Mouse (Mus musculus): Measurements from ENCODE around the gene Nop53.

Nop53 gene

DNA sequence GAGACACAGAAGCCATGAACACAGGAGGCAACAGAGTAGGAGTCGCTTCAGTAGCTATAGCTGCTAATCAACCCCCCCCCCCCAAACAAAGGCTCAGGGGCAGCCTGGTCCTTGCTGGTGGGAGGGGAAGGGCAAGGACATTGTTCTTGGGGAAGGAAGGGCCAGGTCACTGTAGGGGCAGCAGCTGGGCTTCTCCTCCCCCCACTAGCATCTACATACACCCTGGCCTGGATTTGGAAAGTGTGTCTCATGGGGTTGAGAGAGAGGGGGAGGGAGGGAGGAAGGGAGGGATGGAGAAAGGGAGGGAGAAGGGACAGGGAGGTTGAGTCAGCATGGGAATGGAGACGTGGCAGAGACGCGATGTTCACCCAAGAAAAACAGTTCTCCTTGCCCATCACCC, 14.8 kb upstream of the Nop53 start:
- DNase-seq (ENCODE audit: low spot score in 2 of 2) = no peak

DNA sequence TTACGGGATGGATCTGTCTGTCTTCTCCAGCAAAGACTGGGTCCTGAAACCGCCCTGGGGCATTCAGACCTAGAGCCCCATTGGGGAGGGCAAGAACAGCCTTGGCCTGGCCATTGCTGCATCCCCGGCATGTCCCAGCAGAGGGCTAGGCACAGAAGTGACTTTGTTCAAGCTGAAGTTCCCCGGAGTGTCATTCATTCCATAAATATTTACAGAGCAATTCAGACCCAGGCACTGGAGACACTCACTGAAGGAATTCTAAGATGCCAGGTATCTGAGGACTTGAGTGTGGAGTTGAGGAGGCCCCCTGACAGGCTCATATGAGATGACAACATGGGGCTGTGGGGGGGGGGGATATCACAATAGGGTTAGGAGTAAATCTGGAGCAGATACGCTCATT, 10.3 kb upstream of the Nop53 start:
- no peak for DNase-seq (ENCODE audit: low spot score in 2 of 2)

DNA sequence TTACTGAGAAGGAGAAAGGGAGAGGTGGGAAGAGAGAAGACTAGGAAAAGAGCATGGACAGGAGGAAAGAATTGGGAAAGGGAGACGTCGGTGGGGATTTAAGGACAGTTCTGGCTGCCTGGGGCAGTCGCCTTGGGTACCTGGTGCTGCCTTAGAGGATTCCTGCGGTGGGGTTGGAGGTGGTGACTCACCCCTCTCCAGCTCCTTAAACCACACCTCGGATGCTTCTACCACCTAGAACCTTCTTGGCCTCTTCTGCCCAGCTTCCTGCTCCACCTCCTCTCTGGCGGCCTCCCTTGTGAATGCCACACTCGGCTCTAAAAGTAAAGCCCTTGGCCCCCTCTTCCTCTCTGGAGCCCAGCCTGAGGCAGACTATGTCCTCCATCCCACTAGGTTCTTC, 9.6 kb upstream of the Nop53 start:
- DNase-seq (ENCODE audit: low spot score in 2 of 2) = no peak

DNA sequence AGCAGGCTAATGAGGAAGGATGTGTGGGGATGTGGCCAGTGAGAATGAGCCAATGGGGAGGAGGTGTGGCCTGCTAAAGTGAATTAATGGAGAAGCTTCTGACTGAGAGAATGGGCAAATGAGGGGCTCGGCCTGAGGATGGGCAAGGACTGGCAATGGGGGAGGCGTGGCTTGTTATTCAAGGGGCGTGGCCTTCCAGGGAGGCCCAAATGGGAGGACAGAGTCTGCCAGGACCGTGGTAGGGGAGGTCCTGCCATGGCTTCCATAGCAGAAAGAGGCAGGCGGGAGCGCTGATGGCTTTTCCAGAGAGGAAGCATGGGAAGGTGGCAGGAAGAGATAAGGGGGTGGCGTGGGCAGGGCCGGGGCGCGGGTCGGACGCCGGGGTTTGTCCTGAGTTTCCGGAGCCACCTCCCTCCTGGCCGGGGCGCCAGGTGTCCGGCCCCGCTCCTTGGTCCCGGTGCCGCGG, 9.1 kb upstream of the Nop53 start:
- DNase-seq (ENCODE audit: low spot score in 2 of 2) = no peak

DNA sequence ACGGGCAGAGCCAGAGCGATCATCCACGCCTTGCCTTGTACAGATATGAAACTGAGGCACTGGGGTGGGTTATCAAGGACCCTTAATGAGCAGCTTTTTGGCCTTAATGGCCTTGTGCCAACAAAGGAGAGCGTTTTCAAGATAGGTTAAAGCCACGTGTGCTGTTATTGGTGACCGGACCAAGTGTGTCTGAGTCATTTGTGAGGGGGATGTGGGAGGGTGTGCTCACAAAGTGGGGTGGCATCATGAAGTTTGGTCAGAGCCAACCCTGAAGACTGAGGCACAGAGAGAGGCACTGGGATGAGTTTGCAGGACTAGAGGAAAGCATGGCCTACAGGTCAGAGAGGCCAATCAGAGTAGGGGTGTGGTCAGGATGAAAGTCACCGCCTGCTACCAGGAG, 8.6 kb upstream of the Nop53 start:
- DNase-seq (ENCODE audit: low spot score in 2 of 2) = no peak

DNA sequence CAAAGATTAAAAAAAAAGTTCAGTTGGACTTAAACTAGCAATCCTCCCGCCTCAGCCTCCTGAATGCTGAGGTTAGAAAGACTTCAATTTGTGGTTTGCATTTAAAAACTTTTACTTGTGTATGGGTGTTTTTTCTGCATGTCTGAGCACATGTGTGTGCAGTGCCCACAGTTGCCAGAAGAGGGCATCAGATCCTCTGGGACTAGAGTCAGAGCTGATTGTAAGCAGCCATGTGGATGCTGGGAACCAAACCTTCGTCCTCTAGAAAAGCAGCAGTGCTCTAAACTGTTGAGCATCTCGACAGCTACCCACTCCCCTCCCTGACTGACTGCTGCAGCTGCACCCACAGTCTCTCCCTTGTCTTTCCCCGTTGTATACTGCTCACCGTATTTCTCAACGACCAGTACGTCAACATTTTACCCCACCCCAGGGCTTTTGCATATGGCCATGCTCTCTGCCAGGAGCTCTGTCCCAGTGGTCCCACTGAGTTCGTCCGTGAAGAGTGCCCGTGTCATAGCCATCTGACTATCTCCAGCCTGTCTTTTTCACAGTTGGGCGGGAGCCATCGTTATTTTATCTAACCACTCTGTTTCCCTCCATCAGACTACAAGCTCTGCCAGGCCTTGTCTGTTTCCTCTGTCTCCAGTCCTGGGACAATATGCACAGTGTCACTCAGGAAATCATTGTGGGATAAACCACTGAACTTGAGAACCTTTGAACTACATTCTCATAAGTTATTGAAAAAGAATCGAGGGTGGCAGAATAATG, 7.6 kb upstream of the Nop53 start:
- no peak for DNase-seq (ENCODE audit: low spot score in 2 of 2)

DNA sequence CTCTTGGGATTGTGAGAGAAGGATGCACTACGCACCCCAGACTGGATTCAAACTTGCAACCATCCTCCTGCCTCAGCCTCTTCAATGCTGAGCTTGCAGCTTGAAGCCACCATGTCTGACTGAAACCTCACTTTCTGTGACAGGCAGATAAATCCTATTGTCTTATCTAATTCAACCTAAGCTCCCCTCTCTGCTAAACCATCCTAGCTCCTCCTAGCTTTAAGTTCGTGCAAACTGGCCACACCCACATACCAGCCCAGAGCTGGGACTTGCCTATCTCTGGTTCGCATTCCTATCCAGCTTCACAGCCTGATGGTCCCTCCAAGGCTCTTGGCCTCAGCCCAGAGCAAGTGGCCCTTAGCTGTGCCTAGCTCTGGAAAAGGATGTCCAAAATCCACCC, 6.5 kb upstream of the Nop53 start:
- DNase-seq (ENCODE audit: low spot score in 2 of 2) = no peak

DNA sequence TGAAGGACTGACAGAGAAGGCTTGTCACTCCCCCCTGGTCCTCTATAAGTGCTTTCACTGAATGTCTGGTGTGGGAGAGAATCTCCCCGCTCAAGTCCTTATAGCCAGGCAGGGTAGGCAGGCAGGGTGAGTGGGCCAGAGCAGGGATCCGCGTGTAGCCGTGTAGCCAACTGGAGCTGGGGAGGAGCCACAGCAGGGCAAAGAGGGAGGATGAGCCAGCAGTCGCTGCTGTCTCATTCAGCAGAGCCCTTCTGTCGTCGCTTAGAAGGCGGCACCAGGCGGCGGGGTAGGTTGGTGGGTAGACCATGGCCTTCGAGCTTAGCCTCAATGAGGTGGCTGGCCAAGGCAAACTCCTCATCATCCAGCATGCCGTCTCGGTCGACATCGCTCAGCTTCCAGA, 4.1 kb upstream of the Nop53 start:
- no peak for DNase-seq (ENCODE audit: low spot score in 2 of 2)

DNA sequence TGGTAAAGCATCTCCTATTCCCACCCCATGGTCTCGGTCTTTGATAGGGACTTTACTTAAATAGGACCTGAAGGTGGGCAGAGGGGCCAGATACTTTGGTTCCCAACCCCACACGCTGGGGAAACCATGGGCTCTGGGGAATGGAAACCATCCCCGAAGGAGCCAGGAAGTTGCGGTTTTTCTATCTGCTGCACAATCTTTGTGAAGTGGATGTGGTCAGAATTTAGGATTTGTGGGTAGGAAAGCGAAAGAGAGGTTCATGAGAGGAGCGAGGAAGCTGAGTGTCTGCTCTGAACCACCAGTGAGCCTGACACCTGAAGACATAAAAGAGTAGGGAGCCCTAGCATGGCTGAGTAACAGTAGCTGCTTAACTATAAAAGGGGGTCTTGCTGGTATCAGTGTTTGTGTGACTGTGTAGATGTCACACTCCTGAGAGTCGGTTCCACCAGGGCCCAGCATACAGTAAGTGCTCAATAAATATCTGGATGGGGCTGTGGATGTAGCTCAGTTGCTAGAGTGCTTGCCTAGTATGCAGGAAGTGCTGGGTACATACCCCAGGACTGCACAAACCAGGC, 3.4 kb upstream of the Nop53 start:
- no peak for DNase-seq (ENCODE audit: low spot score in 2 of 2)

DNA sequence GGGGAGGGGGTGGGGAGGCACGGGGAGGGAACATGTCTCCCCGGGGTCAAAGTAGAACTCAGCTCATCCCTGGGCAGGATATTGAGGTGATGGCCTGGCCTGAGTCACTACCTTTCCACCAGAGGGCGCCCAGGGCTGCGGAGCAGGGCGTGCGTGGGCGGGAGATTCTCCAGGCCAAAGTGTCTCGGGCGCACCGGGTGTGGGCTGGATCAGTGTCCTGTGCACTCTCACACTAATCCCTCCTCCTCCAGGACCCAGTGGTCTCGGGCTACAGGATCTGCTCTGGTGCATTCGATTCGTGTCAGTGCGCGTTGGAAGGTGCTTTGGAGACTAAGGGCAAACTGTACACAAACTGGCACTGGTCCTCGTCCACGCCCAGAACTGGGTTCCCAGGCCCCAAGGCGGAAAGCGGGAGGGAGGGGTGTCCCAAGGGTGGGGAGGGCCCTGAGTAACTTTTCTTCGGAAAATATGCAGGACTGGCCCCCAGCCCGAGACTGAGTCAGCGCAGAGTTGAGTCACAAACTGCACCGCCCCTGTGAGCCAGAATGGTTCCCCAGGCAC, 2.6 kb upstream of the Nop53 start:
- DNase-seq (ENCODE audit: low spot score in 2 of 2) = peak in 1 of 2 experiments; percentile 50

DNA sequence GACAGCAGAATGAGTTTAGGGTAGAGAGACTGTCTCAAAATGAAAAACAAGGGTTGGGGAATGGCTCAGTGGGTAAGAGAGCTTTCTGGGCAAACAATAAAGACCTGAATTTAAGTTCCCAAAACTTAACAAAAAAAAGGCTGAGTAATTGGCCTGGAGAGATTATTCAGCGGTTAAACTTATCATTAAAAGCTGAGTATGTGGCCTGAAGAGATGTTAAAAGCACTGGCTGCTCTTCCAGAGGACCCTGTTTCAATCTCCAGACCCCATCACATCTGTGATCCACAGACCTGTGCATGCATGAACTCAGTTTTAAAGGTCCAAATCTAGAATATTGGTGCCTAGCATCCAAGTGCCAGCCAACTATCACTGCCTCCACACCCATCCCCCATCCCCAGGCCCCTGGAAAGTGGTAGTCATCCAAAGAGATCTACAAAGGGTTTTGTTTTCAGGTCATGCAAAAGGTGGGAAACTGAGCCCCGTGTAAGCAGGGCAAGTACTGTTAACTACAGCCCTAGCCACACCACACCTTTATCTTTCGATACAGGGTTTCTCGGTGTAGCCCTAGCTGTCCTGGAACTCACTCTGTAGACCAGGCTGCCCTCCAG, 1.9 kb upstream of the Nop53 start:
- no peak for DNase-seq (ENCODE audit: low spot score in 2 of 2)

DNA sequence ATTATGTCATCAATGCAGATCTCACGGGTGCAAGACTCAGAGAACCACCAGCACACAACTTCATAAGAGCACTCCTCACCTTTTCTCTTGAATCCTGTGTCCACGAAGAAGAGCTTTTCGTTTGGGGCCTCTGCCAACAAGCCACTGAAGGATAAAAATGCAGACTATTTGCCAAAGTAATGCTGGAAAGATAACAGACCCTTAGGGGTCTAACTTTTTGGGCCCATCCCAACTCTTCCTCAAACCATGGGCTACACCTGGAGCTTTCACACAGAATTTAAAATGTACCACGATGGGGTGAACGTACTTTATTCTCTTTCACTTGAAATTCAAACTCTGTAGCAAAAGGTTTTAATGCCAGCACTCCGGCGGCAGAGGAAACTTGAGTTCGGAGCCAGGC, 663 bp downstream of the Nop53 start:
- no peak for DNase-seq (ENCODE audit: low spot score in 2 of 2)

DNA sequence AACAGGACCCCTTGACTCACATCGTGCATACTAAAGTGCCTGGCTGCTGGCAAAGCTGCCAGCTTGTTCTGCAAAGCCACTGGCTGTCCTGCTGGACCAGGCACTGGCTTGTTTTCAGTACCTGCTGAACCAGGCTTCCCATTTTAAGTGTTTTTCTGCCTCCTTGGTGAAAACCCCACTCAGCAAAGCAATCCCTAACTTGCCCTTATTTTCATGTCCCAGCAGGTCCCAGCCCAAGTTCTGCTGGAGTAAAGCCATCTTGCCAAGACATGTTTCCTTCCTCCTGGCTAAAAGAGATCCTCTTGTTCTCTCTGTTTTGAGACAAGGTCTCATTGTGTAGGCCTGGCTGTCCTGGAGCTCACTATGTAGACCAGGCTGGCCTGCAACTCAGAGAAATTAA, 1.6 kb downstream of the Nop53 start:
- no peak for DNase-seq (ENCODE audit: low spot score in 2 of 2)

DNA sequence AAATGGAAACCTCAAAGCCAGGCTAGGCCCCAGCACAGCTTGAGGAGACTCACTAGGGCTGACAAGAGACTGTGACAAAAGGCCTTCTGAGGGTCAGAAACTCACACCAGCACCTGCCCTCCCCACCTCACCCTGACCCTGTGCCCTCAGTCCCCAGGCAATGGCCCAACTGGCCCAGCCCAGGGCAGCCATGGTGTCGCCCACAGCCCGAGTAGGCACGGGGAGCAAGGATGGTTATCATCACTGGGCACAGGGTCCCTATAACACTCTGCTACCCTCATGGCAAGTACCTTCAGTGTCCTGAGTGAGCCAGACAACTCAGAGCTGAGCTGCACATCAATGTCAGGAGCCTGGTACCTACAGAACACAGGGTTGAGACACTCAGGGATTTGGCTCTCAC, 7.3 kb downstream of the Nop53 start:
- DNase-seq (ENCODE audit: low spot score in 2 of 2) = no peak

DNA sequence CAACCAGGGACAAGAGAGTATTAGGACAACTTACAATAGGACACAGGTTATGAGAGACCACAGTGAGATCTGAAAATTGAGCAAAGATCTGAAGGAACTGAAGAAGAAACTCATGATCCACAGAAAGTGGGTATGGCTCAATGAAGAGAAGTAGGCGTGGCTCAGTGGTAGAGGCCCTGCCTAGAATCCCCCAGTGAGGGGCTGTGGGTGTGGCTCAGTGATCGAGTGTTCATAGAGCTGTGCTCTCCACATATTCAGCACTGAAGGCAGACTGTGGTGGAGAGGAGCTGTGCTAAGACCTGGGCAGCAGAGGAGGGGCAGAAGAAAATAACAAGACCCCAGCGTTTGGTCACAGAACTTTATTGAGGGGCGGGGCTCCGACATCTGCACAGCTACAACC, 8.4 kb downstream of the Nop53 start:
- DNase-seq (ENCODE audit: low spot score in 2 of 2) = no peak

DNA sequence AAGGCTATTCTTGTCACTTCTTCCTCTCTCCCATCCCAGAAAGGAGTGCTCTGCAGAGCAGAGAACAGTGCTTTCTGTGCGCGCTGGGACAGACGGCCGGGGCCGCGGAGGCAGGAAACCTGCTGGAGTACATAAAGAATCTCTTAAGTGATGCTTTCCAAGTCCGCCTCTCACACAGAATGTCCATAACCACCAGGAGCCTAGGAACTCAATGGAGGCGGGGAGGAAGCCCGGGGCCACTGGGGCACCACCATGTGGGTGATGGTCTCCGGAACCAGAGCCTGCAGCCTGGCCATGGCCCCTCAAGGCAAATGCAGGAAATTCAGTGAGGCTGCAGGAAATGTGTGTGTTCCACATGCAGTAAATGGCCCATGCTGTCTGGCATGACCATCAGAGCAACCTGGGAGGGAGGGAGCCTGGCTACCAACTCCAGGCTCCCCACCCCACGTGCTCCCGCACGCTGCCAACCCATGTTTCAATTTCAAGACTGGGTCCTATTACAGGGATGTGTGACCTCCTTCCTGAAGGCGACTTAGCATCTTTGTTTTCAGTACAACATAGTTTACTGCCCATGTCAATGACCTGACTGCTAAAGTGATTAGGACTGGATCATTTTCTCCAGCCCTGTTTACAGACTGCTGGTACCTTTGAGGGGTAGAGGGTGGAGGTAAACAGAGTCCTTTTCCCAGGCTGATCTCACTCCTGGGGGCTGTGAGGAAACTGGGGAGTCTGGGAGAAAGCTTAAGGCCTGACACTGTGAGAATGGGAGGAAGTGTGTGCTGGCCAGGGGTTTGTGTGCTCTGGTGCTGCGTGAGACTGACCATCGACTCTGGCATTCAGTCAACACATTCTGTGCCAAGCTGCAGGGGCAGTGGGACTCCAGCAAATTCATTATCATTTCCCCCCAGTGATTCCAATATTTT, 12.2 kb downstream of the Nop53 start:
- DNase-seq (ENCODE audit: low spot score in 2 of 2) = peak in 1 of 2 experiments; percentile 37

DNA sequence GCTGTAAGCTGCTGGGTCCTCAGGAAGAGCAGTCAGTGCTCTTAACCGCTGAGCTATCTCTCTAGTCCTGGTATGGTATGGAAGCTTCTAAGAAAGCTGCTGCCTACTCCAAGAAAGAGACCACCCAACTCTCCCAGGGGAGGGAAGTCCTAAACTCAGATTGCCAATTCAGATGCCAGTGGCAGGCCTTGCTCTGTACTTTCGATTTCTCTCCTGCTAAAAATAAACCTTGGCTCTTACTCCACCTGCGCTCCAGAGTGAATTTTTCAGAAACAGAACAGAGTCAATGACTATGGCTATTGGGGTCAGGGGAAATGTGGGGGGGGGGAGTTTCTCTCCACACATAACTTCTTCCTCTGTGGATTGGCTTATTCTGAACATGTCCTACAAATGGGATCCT, 14.2 kb downstream of the Nop53 start:
- DNase-seq (ENCODE audit: low spot score in 2 of 2) = no peak

DNA sequence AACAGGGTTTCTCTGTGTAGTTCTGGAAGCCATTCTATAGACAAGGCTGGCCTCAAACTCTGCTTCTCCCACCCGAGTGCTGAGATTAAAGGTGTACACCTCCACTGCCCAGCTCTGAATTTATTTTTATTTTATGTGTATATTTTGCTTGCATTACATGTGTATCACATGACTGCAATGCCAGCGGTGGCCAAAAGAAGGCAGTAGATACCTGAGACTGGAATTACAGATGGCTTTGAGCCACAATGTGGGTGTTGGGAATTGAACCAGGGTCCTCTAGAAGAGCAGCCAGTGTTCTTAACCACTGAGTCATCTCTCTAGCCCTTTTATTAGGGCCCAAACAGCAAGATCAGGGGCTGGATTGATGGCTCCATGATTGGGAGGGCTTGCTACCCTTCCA, 15.3 kb downstream of the Nop53 start:
- no peak for DNase-seq (ENCODE audit: low spot score in 2 of 2)

DNA sequence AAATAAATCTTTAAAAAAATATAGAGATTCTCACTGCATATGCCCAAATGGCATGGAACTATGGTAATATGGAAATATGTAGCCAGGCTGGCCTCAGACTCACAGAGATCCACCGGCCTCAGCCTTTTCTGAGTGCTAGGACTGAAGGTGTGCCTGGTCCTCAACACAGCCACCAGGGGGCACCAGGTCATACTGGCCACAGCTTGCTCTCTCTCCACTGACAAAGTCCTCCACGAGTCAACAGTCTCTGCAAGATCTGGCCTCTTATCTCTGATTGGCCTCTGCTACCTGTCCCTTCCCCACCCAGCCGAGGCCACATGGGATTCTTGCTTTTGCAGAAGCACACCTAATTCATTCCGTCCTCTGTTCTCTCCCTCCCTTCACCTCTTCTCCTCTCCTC, 16.0 kb downstream of the Nop53 start:
- DNase-seq (ENCODE audit: low spot score in 2 of 2) = no peak

DNA sequence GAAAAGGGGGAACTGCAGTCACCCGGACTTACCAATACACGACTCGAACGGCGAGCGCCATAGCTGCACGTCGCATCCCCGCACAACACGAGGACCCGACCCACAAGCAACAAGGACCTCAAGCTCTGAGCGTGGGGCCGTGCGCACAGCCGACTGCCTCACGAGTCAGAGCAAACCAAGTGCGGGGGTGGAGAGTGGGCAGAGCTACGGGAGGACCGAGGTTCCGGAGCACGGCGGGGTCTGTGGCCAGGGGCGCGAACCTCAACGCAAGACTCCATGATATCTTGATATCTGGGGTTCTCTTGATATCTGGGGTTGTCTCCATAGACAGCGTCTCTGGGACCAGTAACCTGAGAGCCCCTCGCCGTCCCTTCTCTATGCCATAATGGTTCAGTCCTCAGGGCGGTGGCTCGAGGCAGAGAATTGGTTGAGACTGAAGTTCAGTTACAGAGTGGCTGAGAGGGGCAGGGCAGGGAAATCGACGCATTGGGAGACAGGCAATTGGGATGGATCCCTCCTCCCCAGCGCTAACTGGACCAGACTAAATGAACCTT, 23.6 kb downstream of the Nop53 start, which contains the start of gene Selenow:
Gene Selenow (minus strand): TSS at position 183 of the 554 bp plus-strand sequence.
- DNase-seq (ENCODE audit: low spot score in 2 of 2) = peak; percentile 87 to 89

DNA sequence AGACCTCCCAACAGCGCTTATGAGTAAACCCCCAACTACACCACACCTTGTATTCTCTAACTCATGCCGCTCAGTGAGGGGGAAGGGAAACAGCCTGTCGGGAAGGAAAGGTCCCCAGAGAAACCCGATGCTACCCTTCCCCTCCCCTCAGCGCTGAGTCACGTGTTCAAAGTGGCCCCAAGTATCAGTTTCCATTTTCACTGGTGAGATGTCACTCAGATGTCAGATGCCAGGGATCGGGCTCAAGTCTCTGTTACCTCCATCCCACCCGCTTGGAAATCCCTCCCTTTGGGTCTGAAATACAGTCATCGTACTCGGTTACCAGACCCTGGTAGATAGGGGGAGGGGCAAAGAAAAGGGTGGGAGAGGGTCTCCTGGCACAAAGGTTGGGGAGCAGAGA, 24.1 kb downstream of the Nop53 start:
- no peak for DNase-seq (ENCODE audit: low spot score in 2 of 2)

Measured in frontal cortex, postnatal 14 days (tissue).